Mouse (Mus musculus) frontal cortex, postnatal 10 days (tissue): ENCODE results near the gene Slc35f5.
"Not testable (repeated sequence)": the region's sequence is repeated elsewhere in the genome, so short reads cannot be mapped to it uniquely, and the experiment has no call there.

Experiments
- DNase-seq, 2 experiments: peaks; one replicate each; pipeline ENCODE4 v3.0.0; 2022; ENCODE audit warnings: low spot score in 2 of 2, mixed read lengths in 1 of 2

The Slc35f5 gene

GRCm38 (mm10) chr1:125560259-125561192, at the start of gene Slc35f5:
Gene Slc35f5, plus strand, starts transcription at chr1:125560595.
- DNase-seq: peak; percentile 93 to 95

GRCm38 (mm10) chr1:125514706-125515105, 45.7 kb upstream of the Slc35f5 start:
- DNase-seq: no peak

- DNase-seq: no peak
These were observed 43.3 kb upstream of the Slc35f5 start for GRCm38 (mm10) chr1:125516910-125517659.

GRCm38 (mm10) chr1:125519107-125519611, 41.2 kb upstream of the Slc35f5 start:
- no peak for DNase-seq

GRCm38 (mm10) chr1:125525965-125526665, 34.3 kb upstream of the Slc35f5 start:
- no peak for DNase-seq

- DNase-seq: no peak
These were observed 33.8 kb upstream of the Slc35f5 start for GRCm38 (mm10) chr1:125526666-125527004.

- DNase-seq: no peak
These were observed 33.0 kb upstream of the Slc35f5 start for GRCm38 (mm10) chr1:125527364-125527763.

GRCm38 (mm10) chr1:125533180-125533912, 27.0 kb upstream of the Slc35f5 start:
- not testable (repeated sequence) for DNase-seq

GRCm38 (mm10) chr1:125537131-125537530, 23.3 kb upstream of the Slc35f5 start:
- no peak for DNase-seq

GRCm38 (mm10) chr1:125537776-125538175, 22.6 kb upstream of the Slc35f5 start:
- DNase-seq: no peak

GRCm38 (mm10) chr1:125539312-125539711, 21.1 kb upstream of the Slc35f5 start:
- DNase-seq: no peak

- no peak for DNase-seq
These were observed 18.1 kb upstream of the Slc35f5 start for GRCm38 (mm10) chr1:125542008-125542999.

- no peak for DNase-seq
These were observed 10.5 kb upstream of the Slc35f5 start for GRCm38 (mm10) chr1:125549872-125550271.

GRCm38 (mm10) chr1:125550359-125550758, 10.0 kb upstream of the Slc35f5 start:
- no peak for DNase-seq

- DNase-seq: no peak
These were observed 8.8 kb upstream of the Slc35f5 start for GRCm38 (mm10) chr1:125551564-125551963.

GRCm38 (mm10) chr1:125559261-125559660, 1.1 kb upstream of the Slc35f5 start:
- DNase-seq: no peak

- no peak for DNase-seq
These were observed 674 bp upstream of the Slc35f5 start for GRCm38 (mm10) chr1:125559721-125560120.

GRCm38 (mm10) chr1:125561206-125561605, 811 bp downstream of the Slc35f5 start:
- peak; percentile 71 for DNase-seq

- DNase-seq: no peak
These were observed 1.4 kb downstream of the Slc35f5 start for GRCm38 (mm10) chr1:125561841-125562240.

- DNase-seq: no peak
These were observed 7.7 kb downstream of the Slc35f5 start for GRCm38 (mm10) chr1:125568126-125568525.
